Mouse (Mus musculus): Measurements from ENCODE around the gene Adamts3.
A peak's percentile ranks its signal among the peaks of the same experiment; 100 is the strongest.

Adamts3 gene

GRCm38 (mm10) chr5:89814552-89814951 lies 68.6 kb downstream of the Adamts3 start:
- no peak for DNase-seq

GRCm38 (mm10) chr5:89800181-89800816 lies 82.8 kb downstream of the Adamts3 start:
- DNase-seq: peak; percentile 45

GRCm38 (mm10) chr5:89793706-89794105 lies 89.4 kb downstream of the Adamts3 start:
- DNase-seq: no peak

- DNase-seq: no peak
These were observed 98.5 kb downstream of the Adamts3 start for GRCm38 (mm10) chr5:89784635-89785034.

- DNase-seq: no peak
These were observed 103.3 kb downstream of the Adamts3 start for GRCm38 (mm10) chr5:89779823-89780222.

GRCm38 (mm10) chr5:89778610-89779009 lies 104.5 kb downstream of the Adamts3 start:
- no peak for DNase-seq

- no peak for DNase-seq
These were observed 105.7 kb downstream of the Adamts3 start for GRCm38 (mm10) chr5:89777411-89777810.

GRCm38 (mm10) chr5:89770655-89771355 lies 112.3 kb downstream of the Adamts3 start:
- DNase-seq: no peak

GRCm38 (mm10) chr5:89763189-89764187 lies 119.6 kb downstream of the Adamts3 start:
- DNase-seq: no peak

- no peak for DNase-seq
These were observed 122.8 kb downstream of the Adamts3 start for GRCm38 (mm10) chr5:89760368-89760767.

GRCm38 (mm10) chr5:89751836-89752235 lies 131.3 kb downstream of the Adamts3 start:
- DNase-seq: no peak

GRCm38 (mm10) chr5:89748185-89748884 lies 134.8 kb downstream of the Adamts3 start:
- DNase-seq: peak; percentile 19

GRCm38 (mm10) chr5:89747149-89747659 lies 135.9 kb downstream of the Adamts3 start:
- no peak for DNase-seq

GRCm38 (mm10) chr5:89745112-89745511 lies 138.0 kb downstream of the Adamts3 start:
- no peak for DNase-seq

GRCm38 (mm10) chr5:89734759-89735158 lies 148.4 kb downstream of the Adamts3 start:
- no peak for DNase-seq

GRCm38 (mm10) chr5:89730411-89730810 lies 152.7 kb downstream of the Adamts3 start:
- no peak for DNase-seq

GRCm38 (mm10) chr5:89728117-89728516 lies 155.0 kb downstream of the Adamts3 start:
- DNase-seq: no peak

- DNase-seq: no peak
These were observed 155.6 kb downstream of the Adamts3 start for GRCm38 (mm10) chr5:89727497-89728057.

- DNase-seq: peak; percentile 5
These were observed 168.6 kb downstream of the Adamts3 start for GRCm38 (mm10) chr5:89714552-89714951.

GRCm38 (mm10) chr5:89711116-89711859 lies 171.8 kb downstream of the Adamts3 start:
- no peak for DNase-seq

- no peak for DNase-seq
These were observed 173.7 kb downstream of the Adamts3 start for GRCm38 (mm10) chr5:89709459-89709858.

Measured in lung, postnatal 36 days (tissue).